Mouse (Mus musculus) embryonic facial prominence, embryonic 10.5 days (tissue): ENCODE measurements around the gene Rbm11. TPM values are rescaled to one million over a fixed set of nuclear protein-coding genes. Genes with fewer than 3 reads are reported as not detected.
A peak's percentile ranks its signal among the peaks of the same experiment; 100 is the strongest.

ENCODE experiments used
- DNase-seq: peaks from one replicate; pipeline ENCODE4 v3.0.0-alpha.2; 2017; ENCODE audit warnings: low spot score
- H3K27ac ChIP-seq: fragments of 300-500 bp; sonication (generic); replicated peaks from 2 replicates; pipeline ENCODE4 v1.5.1; 2016; ENCODE audit warnings: mild to moderate bottlenecking
- H3K27me3 ChIP-seq: fragments of 300-500 bp; sonication (generic); replicated peaks from 2 replicates; pipeline ENCODE4 v1.6.1; 2016; ENCODE audit warnings: low read depth, mild to moderate bottlenecking; ENCODE audit not compliant: poor library complexity, severe bottlenecking
- H3K36me3 ChIP-seq: fragments of 300-500 bp; sonication (generic); replicated peaks from 2 replicates; pipeline ENCODE4 v1.6.1; 2016; ENCODE audit warnings: mild to moderate bottlenecking, moderate library complexity
- H3K4me1 ChIP-seq: fragments of 300-500 bp; sonication (generic); 2 replicates; pipeline ENCODE4 v1.6.1; 2016
- H3K4me3 ChIP-seq: fragments of 300-500 bp; sonication (generic); 2 replicates; pipeline ENCODE4 v1.5.1; 2016; ENCODE audit warnings: mild to moderate bottlenecking, moderate library complexity
- H3K9me3 ChIP-seq: fragments of 300-500 bp; sonication (generic); 2 replicates; pipeline ENCODE4 v1.6.1; 2016; ENCODE audit warnings: mild to moderate bottlenecking
- WGBS: fragments of 180-500 bp; shearing (Covaris S2); methylation state at CpG from one replicate; pipeline ENCODE4 v1.1.7; 2016; 5-methylcytosine and 5-hydroxymethylcytosine counted together
- polyA plus RNA-seq: library from polyadenylated mRNA; unstranded; fragments of >200 nt; fragmentation: Nextera tagmentation; extraction: Ambion mirVana; gene quantifications from 2 replicates; pipeline ENCODE4 v1.2.1, GENCODE M21; 2016

Rbm11 gene
- polyA plus RNA-seq, result 0.28 and 0.57 TPM in 2 replicates

GRCm38 (mm10) chr16:75592671-75593500, at the start of gene Rbm11:
Rbm11 (plus strand) TSS chr16:75592844.
- Histone ChIP-seq H3K27me3 (peaks cover 12% of the 10 kb centered on the region), H3K9me3 (no peaks in the 10 kb centered on the region), H3K27ac (peak within 1 kb of the TSS; percentile 31; the same call in 1 of the 2 replicates), H3K4me1 (peaks cover 4% of the 10 kb centered on the region; the same call in 1 of the 2 replicates), H3K36me3 (no peaks in the 10 kb centered on the region), H3K4me3 (peak within 1 kb of the TSS; percentile 74)
- WGBS, result under 1% methylated on average over 55 of the region's 55 CpGs
- DNase-seq, result peak; percentile 87

- Histone ChIP-seq H3K9me3 (no peaks in the 10 kb centered on the region), H3K4me3 (no peak overlapping the region), H3K27ac (no peak overlapping the region), H3K4me1 (no peaks in the 10 kb centered on the region), H3K27me3 (no peaks in the 10 kb centered on the region), H3K36me3 (no peaks in the 10 kb centered on the region)
- no peak for DNase-seq
- WGBS, result 87% methylated on average over 1 of the region's 1 CpGs
These were observed 47.3 kb upstream of the Rbm11 start for GRCm38 (mm10) chr16:75545310-75545709.

DNA sequence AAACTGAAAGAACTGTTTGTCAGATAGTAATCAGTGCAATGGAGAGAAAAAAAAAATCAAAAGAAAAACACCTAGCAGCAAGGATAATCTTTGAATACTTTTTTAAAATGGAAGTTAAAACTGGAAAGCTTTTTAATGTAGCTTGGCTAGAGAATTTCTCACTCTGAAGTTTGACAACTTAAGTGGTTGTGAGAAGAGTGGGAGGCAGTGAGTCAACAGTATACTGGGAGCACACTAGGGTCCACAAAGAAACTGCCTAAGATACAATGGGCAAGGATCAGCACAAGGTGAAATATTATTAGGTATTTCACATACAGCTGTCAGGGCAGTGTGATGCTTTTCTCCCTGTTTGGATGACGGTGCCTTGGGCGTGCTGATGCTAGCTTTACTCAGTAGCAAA, 29.7 kb upstream of the Rbm11 start:
- Histone ChIP-seq H3K4me1 (no peaks in the 10 kb centered on the region), H3K36me3 (no peaks in the 10 kb centered on the region), H3K4me3 (no peak overlapping the region), H3K27ac (no peak overlapping the region), H3K9me3 (no peaks in the 10 kb centered on the region), H3K27me3 (no peaks in the 10 kb centered on the region)
- no peak for DNase-seq
- 98% methylated on average over 2 of the region's 2 CpGs for WGBS

GRCm38 (mm10) chr16:75582279-75582678, 10.4 kb upstream of the Rbm11 start:
- no peaks in the 10 kb centered on the region for H3K36me3 ChIP-seq
- DNase-seq, result no peak
- no peaks in the 10 kb centered on the region for H3K4me1 ChIP-seq
- H3K27ac ChIP-seq, result no peak overlapping the region
- H3K9me3 ChIP-seq, result no peaks in the 10 kb centered on the region
- H3K4me3 ChIP-seq, result no peak overlapping the region
- H3K27me3 ChIP-seq, result no peaks in the 10 kb centered on the region
- WGBS, result 84% methylated on average over 5 of the region's 5 CpGs

GRCm38 (mm10) chr16:75585961-75586360, 6.7 kb upstream of the Rbm11 start, which contains the start of gene Lipi:
Lipi (minus strand) TSS chr16:75586061.
- Histone ChIP-seq H3K4me1 (no peaks in the 10 kb centered on the region), H3K4me3 (no peak within 1 kb of the TSS), H3K27ac (no peak within 1 kb of the TSS), H3K36me3 (no peaks in the 10 kb centered on the region), H3K27me3 (no peaks in the 10 kb centered on the region), H3K9me3 (no peaks in the 10 kb centered on the region)
- WGBS, result 87% methylated on average over 7 of the region's 7 CpGs
- DNase-seq, result no peak

DNA sequence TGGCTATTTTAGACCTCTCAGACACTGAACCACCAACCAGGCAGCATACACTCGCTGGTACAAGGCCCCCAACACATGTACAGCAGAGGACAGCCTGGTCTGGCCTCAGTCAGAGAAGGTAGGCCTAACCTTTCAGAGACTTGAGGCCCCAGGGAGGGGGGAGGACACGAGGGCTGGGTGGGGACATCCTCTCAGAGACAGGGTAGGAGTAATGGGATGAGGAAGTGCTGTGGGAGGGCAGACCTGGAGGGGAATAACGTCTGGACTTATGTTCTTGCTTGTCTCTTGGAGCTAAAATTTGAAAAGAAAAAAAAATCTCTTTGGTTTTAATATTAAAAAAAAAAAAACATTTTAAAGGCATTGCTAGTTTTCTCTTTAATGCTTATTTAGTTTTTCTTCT, 6.2 kb upstream of the Rbm11 start:
- 35% methylated on average over 3 of the region's 3 CpGs for WGBS
- DNase-seq, result no peak
- Histone ChIP-seq H3K4me3 (no peak overlapping the region), H3K36me3 (no peaks in the 10 kb centered on the region), H3K27ac (no peak overlapping the region), H3K4me1 (no peaks in the 10 kb centered on the region), H3K27me3 (no peaks in the 10 kb centered on the region), H3K9me3 (no peaks in the 10 kb centered on the region)

GRCm38 (mm10) chr16:75593501-75594183, 998 bp downstream of the Rbm11 start:
- Histone ChIP-seq H3K27ac (no peak overlapping the region), H3K27me3 (peaks cover 12% of the 10 kb centered on the region), H3K4me1 (peaks cover 4% of the 10 kb centered on the region; the same call in 1 of the 2 replicates), H3K36me3 (no peaks in the 10 kb centered on the region), H3K9me3 (no peaks in the 10 kb centered on the region), H3K4me3 (peak overlapping the region; percentile 74)
- 15% methylated on average over 15 of the region's 15 CpGs for WGBS
- DNase-seq, result no peak

- Histone ChIP-seq H3K27ac (no peak overlapping the region), H3K36me3 (no peaks in the 10 kb centered on the region), H3K4me3 (no peak overlapping the region), H3K9me3 (no peaks in the 10 kb centered on the region), H3K4me1 (no peaks in the 10 kb centered on the region), H3K27me3 (no peaks in the 10 kb centered on the region)
- 79% methylated on average over 1 of the region's 1 CpGs for WGBS
- no peak for DNase-seq
These were observed 13.8 kb downstream of the Rbm11 start for GRCm38 (mm10) chr16:75606415-75606814.

DNA sequence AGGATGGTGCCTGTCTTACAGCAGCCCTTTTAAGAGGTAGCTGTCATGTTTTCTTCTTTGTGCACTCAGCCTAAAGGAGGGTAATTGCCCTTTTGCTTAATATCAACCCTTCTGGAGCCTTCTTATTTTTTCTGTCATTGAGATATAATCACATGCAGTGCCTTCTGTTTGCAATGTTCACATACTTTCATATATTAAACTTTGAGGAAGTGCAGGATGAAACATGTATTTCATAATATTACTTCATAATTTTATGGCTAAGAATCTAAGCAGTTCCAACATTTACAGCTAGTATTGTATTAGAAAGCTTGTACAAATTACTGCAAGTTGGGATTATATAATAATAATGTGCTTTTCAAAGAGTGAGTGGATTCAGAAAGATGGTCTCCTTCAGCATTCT, 19.9 kb downstream of the Rbm11 start:
- DNase-seq, result no peak
- Histone ChIP-seq H3K9me3 (no peaks in the 10 kb centered on the region), H3K27me3 (no peaks in the 10 kb centered on the region), H3K36me3 (no peaks in the 10 kb centered on the region), H3K27ac (no peak overlapping the region), H3K4me1 (no peaks in the 10 kb centered on the region), H3K4me3 (no peak overlapping the region)

GRCm38 (mm10) chr16:75617651-75618349, 25.2 kb downstream of the Rbm11 start:
- DNase-seq, result peak; percentile 17
- Histone ChIP-seq H3K4me3 (no peak overlapping the region), H3K4me1 (no peaks in the 10 kb centered on the region), H3K27ac (no peak overlapping the region), H3K36me3 (no peaks in the 10 kb centered on the region), H3K27me3 (no peaks in the 10 kb centered on the region), H3K9me3 (no peaks in the 10 kb centered on the region)
- 70% methylated on average over 2 of the region's 2 CpGs for WGBS

DNA sequence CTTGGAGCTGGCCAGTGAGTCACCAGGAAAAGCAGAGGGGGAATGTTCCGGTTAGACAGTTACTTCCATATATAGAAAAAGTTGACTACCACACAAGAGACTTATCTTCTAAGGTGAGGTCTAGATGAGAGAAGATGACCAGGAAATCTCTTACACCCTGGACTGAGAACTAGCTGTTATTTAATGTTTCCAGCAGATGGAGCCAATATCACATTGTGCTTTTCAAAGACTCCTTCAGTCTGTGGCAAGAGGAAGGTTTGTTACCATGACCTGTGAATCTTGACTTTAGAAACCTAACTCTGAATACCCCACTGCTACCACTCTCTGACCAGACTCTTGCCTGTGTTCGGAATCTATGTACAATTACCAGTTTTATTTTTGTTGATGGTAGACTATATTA, 35.2 kb downstream of the Rbm11 start:
- Histone ChIP-seq H3K36me3 (no peaks in the 10 kb centered on the region), H3K27ac (no peak overlapping the region), H3K4me1 (no peaks in the 10 kb centered on the region), H3K27me3 (no peaks in the 10 kb centered on the region), H3K9me3 (no peaks in the 10 kb centered on the region), H3K4me3 (no peak overlapping the region)
- no peak for DNase-seq
- 89% methylated on average over 2 of the region's 2 CpGs for WGBS
